Mouse (Mus musculus): ENCODE measurements around the gene Myh9. TPM values are rescaled to one million over a fixed set of nuclear protein-coding genes. Genes with fewer than 3 reads are reported as not detected.
A peak's percentile ranks its signal among the peaks of the same experiment; 100 is the strongest.

The Myh9 gene
- polyA plus RNA-seq, 1 experiment from 2014 or later = 31.8 TPM

DNA sequence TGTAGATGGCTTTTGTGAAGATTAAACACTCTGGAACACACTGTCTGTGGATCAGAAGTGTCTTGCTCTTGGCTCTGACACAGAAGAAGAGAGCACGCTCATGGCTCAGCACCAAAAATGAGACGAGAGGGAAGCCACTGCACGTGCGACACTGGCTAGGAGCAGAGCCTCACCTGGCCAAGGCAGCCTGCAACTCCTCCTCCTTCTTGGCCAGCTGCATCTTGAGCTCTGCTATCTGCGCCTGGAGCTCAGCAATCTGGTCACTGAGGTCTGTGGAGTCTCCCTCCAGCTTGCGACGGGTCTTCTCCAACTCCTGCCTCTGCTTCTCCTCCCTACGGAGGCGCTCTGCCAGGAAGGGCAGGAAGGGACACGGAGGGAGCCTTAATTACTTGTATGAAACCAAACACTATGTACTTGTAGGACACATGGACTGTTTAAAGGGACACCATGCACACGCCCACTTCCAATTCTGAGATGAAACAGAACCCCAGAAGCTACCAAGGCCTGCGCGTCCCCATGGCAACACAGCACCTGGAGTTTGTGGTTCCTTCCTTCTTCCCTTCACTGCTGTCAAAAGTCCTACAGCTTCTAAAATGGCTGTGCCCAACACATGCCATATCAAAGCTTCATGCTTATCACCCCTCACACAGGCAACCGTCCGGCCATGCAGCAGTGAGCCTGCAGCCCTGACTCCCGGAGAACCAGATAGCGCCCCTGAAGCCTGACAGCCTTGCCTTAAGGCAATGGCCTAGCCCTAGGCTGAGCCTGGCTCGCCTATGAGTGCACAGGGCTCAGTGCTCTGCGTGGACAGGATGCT lies 68.7 kb downstream of the Myh9 start:
- 0 out of 2 replicates have a peak, but pooled peaks have one; percentile 10 for ATAC-seq (replicated peaks; ENCODE audit: insufficient number of reproducible peaks, low FRiP score, low TSS enrichment)
- H3K9ac ChIP-seq (ENCODE audit: low read depth, low read length) = no peak overlapping the region
- no peak overlapping the region for H3K4me2 ChIP-seq
- WGBS (ENCODE audit: insufficient replicate concordance) = 80% methylated on average over 19 of the region's 19 CpGs
- H3K4me3 ChIP-seq (ENCODE audit: low read depth, low read length) = no peak overlapping the region
- H3K4me1 ChIP-seq (ENCODE audit: control insufficient read depth, insufficient read depth, low read length) = no peaks in the 10 kb centered on the region
- no peak overlapping the region for H3K27ac ChIP-seq (ENCODE audit: low read depth, low read length)
- H3K27me3 ChIP-seq (ENCODE audit: control insufficient read depth, insufficient read depth, low read length) = no peaks in the 10 kb centered on the region
- peaks cover 77% of the 10 kb centered on the region for H3K36me3 ChIP-seq (ENCODE audit: control insufficient read depth, insufficient read depth, low read length)
- no peaks in the 10 kb centered on the region for H3K9me3 ChIP-seq (replicated peaks; ENCODE audit: control insufficient read depth, low read length)

DNA sequence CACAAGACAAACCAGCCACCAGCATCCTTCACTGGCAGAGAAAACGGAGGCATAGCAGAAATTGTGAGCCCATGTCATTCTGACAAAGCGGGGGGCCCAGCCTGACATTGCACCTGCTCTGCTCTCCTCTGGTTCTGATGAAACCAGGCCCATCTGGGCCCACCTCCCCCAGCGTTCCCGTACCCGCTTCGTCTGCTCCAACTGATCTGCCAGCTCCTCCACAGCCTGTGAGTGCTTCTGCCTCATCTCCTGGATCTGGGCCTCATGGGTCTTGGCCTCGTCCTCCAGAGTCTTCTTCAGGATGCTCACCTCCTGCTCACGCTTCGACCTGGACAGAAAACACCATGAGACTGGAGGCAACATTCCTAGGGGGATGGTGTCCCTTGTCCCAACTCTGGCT lies 71.0 kb downstream of the Myh9 start:
- H3K4me1 ChIP-seq (ENCODE audit: control insufficient read depth, insufficient read depth, low read length) = no peaks in the 10 kb centered on the region
- ATAC-seq (replicated peaks; ENCODE audit: insufficient number of reproducible peaks, low FRiP score, low TSS enrichment) = no peak
- no peak overlapping the region for H3K27ac ChIP-seq (ENCODE audit: low read depth, low read length)
- H3K36me3 ChIP-seq (ENCODE audit: control insufficient read depth, insufficient read depth, low read length) = peaks cover 84% of the 10 kb centered on the region
- H3K4me3 ChIP-seq (ENCODE audit: low read depth, low read length) = no peak overlapping the region
- H3K4me2 ChIP-seq = no peak overlapping the region
- no peaks in the 10 kb centered on the region for H3K27me3 ChIP-seq (ENCODE audit: control insufficient read depth, insufficient read depth, low read length)
- H3K9me3 ChIP-seq (replicated peaks; ENCODE audit: control insufficient read depth, low read length) = no peaks in the 10 kb centered on the region
- 94% methylated on average over 9 of the region's 9 CpGs for WGBS (ENCODE audit: insufficient replicate concordance)
- no peak overlapping the region for H3K9ac ChIP-seq (ENCODE audit: low read depth, low read length)

DNA sequence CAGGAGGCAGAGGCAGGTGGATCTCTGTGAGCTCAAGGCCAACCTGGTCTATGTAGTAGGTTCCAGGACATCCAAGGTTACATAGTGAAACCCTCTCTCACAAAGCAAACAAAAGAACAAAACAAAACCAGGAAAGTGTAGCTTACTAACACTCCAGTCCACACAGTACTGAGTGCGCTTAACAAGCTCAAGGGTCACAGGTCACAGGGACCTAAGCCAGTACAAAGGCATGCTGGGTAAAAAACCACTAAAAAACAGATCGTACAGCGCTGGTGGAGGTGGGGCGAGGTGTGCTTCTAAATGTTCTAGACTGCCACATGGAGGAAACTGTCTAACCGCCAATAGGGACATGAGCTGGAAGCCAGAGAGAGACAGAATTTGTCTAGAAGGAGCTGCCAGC lies 71.6 kb downstream of the Myh9 start:
- Histone ChIP-seq H3K9me3 (replicated peaks; ENCODE audit: control insufficient read depth, low read length) (no peaks in the 10 kb centered on the region), H3K27me3 (ENCODE audit: control insufficient read depth, insufficient read depth, low read length) (no peaks in the 10 kb centered on the region), H3K27ac (ENCODE audit: low read depth, low read length) (no peak overlapping the region), H3K4me1 (ENCODE audit: control insufficient read depth, insufficient read depth, low read length) (no peaks in the 10 kb centered on the region), H3K4me3 (ENCODE audit: low read depth, low read length) (no peak overlapping the region), H3K36me3 (ENCODE audit: control insufficient read depth, insufficient read depth, low read length) (peaks cover 86% of the 10 kb centered on the region), H3K4me2 (no peak overlapping the region), H3K9ac (ENCODE audit: low read depth, low read length) (no peak overlapping the region)
- ATAC-seq (replicated peaks; ENCODE audit: insufficient number of reproducible peaks, low FRiP score, low TSS enrichment) = no peak
- 89% methylated on average over 5 of the region's 5 CpGs for WGBS (ENCODE audit: insufficient replicate concordance)

DNA sequence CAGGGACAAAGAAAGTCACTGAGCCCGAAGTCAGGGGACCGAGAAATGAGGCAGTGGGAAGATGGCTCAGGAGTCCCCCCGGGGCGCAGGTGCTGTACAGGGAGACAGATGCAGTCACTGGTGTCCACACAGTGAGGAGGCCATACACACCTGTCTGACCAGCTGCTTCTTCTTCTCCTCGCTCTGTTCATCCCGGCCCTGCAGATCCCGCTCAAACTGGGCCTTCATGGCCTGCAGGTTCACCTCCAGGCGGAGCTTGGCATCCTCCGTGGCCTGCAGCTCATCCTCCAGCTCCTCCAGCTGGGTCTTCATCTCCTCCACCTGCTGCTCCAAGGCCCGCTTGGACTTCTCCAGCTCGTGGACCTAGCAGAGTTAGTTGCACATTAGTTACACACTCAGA lies 75.0 kb downstream of the Myh9 start:
- no peaks in the 10 kb centered on the region for H3K4me1 ChIP-seq (ENCODE audit: control insufficient read depth, insufficient read depth, low read length)
- H3K9me3 ChIP-seq (replicated peaks; ENCODE audit: control insufficient read depth, low read length) = no peaks in the 10 kb centered on the region
- no peak overlapping the region for H3K4me3 ChIP-seq (ENCODE audit: low read depth, low read length)
- no peak overlapping the region for H3K9ac ChIP-seq (ENCODE audit: low read depth, low read length)
- H3K27me3 ChIP-seq (ENCODE audit: control insufficient read depth, insufficient read depth, low read length) = no peaks in the 10 kb centered on the region
- peaks cover 85% of the 10 kb centered on the region for H3K36me3 ChIP-seq (ENCODE audit: control insufficient read depth, insufficient read depth, low read length)
- ATAC-seq (replicated peaks; ENCODE audit: insufficient number of reproducible peaks, low FRiP score, low TSS enrichment) = no peak
- 91% methylated on average over 11 of the region's 11 CpGs for WGBS (ENCODE audit: insufficient replicate concordance)
- no peak overlapping the region for H3K27ac ChIP-seq (ENCODE audit: low read depth, low read length)
- no peak overlapping the region for H3K4me2 ChIP-seq

DNA sequence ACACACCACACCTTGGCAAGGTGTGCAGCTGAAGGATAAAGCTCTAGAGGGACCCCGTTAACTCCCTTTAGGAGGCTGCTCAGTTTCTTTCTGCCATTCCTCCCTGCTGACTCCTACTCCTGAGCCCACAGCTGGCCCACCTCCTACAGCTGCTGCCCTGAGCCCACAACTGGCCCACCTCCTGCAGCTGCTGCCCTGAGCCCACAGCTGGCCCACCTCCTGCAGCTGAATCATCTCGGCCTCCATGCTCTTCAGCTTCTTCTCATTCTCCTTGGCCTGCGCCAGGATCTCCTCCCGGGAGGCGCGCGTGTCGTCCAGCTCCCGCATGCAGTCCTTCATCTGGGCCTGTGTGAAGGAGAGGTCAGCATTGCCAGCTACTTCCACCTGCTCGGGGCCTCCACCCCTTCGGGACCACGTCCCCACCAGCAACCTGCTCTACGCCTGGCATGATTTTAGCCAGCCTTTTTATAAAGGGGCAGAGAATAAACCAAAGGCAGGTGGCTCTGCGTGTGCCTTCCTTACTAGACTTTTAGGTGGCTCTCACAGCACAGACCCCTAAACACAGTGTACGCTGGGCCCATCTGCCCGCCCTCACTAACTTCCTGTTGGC lies 76.4 kb downstream of the Myh9 start:
- H3K27me3 ChIP-seq (ENCODE audit: control insufficient read depth, insufficient read depth, low read length) = no peaks in the 10 kb centered on the region
- peaks cover 79% of the 10 kb centered on the region for H3K36me3 ChIP-seq (ENCODE audit: control insufficient read depth, insufficient read depth, low read length)
- H3K27ac ChIP-seq (ENCODE audit: low read depth, low read length) = no peak overlapping the region
- H3K4me1 ChIP-seq (ENCODE audit: control insufficient read depth, insufficient read depth, low read length) = no peaks in the 10 kb centered on the region
- no peak overlapping the region for H3K4me3 ChIP-seq (ENCODE audit: low read depth, low read length)
- ATAC-seq (replicated peaks; ENCODE audit: insufficient number of reproducible peaks, low FRiP score, low TSS enrichment) = no peak
- no peaks in the 10 kb centered on the region for H3K9me3 ChIP-seq (replicated peaks; ENCODE audit: control insufficient read depth, low read length)
- no peak overlapping the region for H3K4me2 ChIP-seq
- H3K9ac ChIP-seq (ENCODE audit: low read depth, low read length) = no peak overlapping the region
- WGBS (ENCODE audit: insufficient replicate concordance) = 91% methylated on average over 16 of the region's 16 CpGs

DNA sequence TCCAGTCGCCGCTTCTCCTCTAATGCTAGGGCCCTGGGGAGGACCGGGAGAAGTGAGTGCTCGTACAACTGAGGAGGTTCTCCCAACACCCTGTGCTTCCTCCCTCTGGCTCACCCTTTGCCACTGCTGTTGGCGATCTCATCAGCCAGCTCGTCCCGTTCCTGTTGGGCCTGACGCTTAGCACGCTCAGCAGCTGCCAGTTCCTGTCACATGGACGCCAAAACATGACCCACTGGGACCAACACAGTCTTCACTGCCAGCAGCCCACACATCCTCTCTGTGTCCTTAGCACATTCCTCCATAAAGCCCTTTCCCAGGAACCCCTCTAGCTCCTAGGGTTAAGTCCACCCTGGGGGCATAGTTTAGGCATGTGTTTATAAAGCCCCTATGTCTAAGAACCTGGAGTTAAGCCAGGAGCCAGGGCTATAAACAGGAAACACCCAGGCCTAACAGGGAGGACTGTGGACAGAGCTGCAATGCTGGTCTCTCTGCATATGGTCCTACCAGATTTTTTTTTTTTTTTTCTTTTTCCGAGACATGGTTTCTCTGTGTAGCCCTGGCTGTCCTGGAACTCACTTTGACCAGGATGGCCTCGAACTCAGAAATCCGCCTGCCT lies 77.5 kb downstream of the Myh9 start:
- Histone ChIP-seq H3K9ac (ENCODE audit: low read depth, low read length) (no peak overlapping the region), H3K9me3 (replicated peaks; ENCODE audit: control insufficient read depth, low read length) (no peaks in the 10 kb centered on the region), H3K4me2 (no peak overlapping the region), H3K4me3 (ENCODE audit: low read depth, low read length) (no peak overlapping the region), H3K27ac (ENCODE audit: low read depth, low read length) (no peak overlapping the region), H3K36me3 (ENCODE audit: control insufficient read depth, insufficient read depth, low read length) (peaks cover 77% of the 10 kb centered on the region), H3K27me3 (ENCODE audit: control insufficient read depth, insufficient read depth, low read length) (no peaks in the 10 kb centered on the region), H3K4me1 (ENCODE audit: control insufficient read depth, insufficient read depth, low read length) (no peaks in the 10 kb centered on the region)
- no peak for ATAC-seq (replicated peaks; ENCODE audit: insufficient number of reproducible peaks, low FRiP score, low TSS enrichment)
- WGBS (ENCODE audit: insufficient replicate concordance) = 79% methylated on average over 13 of the region's 13 CpGs

DNA sequence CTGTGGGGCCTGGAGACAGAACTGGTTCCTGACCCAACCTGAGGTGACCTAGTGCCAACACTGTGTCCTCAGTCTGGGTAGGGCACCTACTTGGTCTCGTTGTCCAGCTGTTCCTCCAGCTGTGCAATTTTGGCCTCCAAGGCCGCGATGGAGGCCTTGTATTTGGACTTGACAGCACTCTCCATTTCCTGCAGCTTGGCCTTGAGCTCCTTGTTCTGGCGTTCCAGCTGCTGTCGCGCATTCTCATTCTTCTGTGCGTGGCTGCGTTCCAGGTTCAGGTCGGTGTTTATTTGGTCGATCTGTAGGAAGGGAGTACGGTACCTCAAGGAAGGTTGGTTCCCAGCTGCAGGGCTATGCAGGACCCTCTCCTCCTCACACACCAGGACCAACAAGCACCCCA lies 78.3 kb downstream of the Myh9 start:
- Histone ChIP-seq H3K36me3 (ENCODE audit: control insufficient read depth, insufficient read depth, low read length) (peaks cover 69% of the 10 kb centered on the region), H3K9me3 (replicated peaks; ENCODE audit: control insufficient read depth, low read length) (no peaks in the 10 kb centered on the region), H3K27me3 (ENCODE audit: control insufficient read depth, insufficient read depth, low read length) (no peaks in the 10 kb centered on the region), H3K27ac (ENCODE audit: low read depth, low read length) (no peak overlapping the region), H3K4me2 (no peak overlapping the region), H3K9ac (ENCODE audit: low read depth, low read length) (no peak overlapping the region), H3K4me3 (ENCODE audit: low read depth, low read length) (no peak overlapping the region), H3K4me1 (ENCODE audit: control insufficient read depth, insufficient read depth, low read length) (no peaks in the 10 kb centered on the region)
- 93% methylated on average over 11 of the region's 11 CpGs for WGBS (ENCODE audit: insufficient replicate concordance)
- ATAC-seq (replicated peaks; ENCODE audit: insufficient number of reproducible peaks, low FRiP score, low TSS enrichment) = no peak

DNA sequence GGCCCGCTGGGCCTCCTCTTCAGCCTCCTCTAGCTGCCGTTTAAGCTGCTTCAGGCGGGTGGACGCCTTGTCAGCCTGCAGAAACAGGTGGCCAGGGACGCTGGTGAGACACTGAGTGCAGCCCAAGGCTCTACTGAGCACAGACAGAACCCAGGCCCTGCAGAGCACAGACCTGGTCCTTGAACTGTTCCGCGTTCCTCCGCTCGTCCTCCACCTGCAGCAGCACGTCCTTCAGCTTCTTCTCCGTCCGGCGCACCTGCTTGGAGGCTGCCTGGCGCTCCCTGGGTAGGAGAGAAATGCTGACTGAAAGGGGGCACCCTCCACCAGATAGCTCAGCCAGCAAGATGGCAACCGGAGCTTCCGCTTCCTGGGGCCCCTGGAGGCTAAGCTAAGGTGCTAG lies 78.9 kb downstream of the Myh9 start:
- no peaks in the 10 kb centered on the region for H3K9me3 ChIP-seq (replicated peaks; ENCODE audit: control insufficient read depth, low read length)
- ATAC-seq (replicated peaks; ENCODE audit: insufficient number of reproducible peaks, low FRiP score, low TSS enrichment) = no peak
- H3K27me3 ChIP-seq (ENCODE audit: control insufficient read depth, insufficient read depth, low read length) = no peaks in the 10 kb centered on the region
- no peak overlapping the region for H3K4me3 ChIP-seq (ENCODE audit: low read depth, low read length)
- no peaks in the 10 kb centered on the region for H3K4me1 ChIP-seq (ENCODE audit: control insufficient read depth, insufficient read depth, low read length)
- no peak overlapping the region for H3K27ac ChIP-seq (ENCODE audit: low read depth, low read length)
- H3K9ac ChIP-seq (ENCODE audit: low read depth, low read length) = no peak overlapping the region
- H3K4me2 ChIP-seq = no peak overlapping the region
- 89% methylated on average over 16 of the region's 16 CpGs for WGBS (ENCODE audit: insufficient replicate concordance)
- peaks cover 63% of the 10 kb centered on the region for H3K36me3 ChIP-seq (ENCODE audit: control insufficient read depth, insufficient read depth, low read length)
